Mouse (Mus musculus): Measurements from ENCODE around the gene Lamtor1.

DNA sequence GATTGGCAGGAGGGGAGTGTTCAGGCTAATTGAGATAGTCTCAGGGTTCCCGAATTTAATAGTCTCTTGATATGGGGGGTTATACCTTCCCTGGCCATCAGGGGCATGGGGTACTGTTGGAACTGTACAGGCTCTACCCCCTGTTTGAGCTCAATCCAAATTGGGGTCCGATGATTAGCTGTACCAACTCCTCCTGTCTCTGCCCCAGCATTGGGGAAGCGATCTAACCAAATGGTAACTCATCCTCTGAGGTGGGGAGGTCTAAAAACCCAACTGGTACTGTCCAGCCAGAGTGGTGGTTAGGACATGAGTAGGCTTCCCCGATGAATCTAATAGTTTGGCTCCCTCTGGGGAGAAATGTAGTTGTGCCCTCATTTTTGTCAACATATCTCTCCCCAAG lies 31.3 kb downstream of the Lamtor1 start:
- TF ChIP-seq CTCF (IDR thresholded peaks at IDR 0.05; ENCODE audit: low read depth, low read length) (no peak), POLR2A (IDR thresholded peaks at IDR 0.05; ENCODE audit: borderline replicate concordance, low read depth, low read length) (no peak)
